Mouse (Mus musculus) lung, postnatal 36 days (tissue): ENCODE results near the gene Kctd7.
A peak's percentile ranks its signal among the peaks of the same experiment; 100 is the strongest.

Experiments used
- DNase-seq: peaks from one replicate; pipeline ENCODE4 v3.0.0; 2022; ENCODE audit warnings: mixed read lengths

Gene Kctd7

GRCm38 (mm10) chr5:130144334-130145312, at the start of gene Kctd7:
Gene Kctd7 (plus strand): TSS chr5:130144861.
- DNase-seq: peak; percentile 98

- peak; percentile 42 for DNase-seq
These were observed 47.9 kb upstream of the Kctd7 start for GRCm38 (mm10) chr5:130096754-130097153.

GRCm38 (mm10) chr5:130097837-130098236, 46.8 kb upstream of the Kctd7 start:
- DNase-seq: no peak

GRCm38 (mm10) chr5:130101724-130102123, 42.9 kb upstream of the Kctd7 start:
- no peak for DNase-seq

GRCm38 (mm10) chr5:130109348-130109747, 35.3 kb upstream of the Kctd7 start:
- no peak for DNase-seq

GRCm38 (mm10) chr5:130110632-130111464, 33.8 kb upstream of the Kctd7 start:
- DNase-seq: no peak

GRCm38 (mm10) chr5:130112653-130113052, 32.0 kb upstream of the Kctd7 start:
- DNase-seq: no peak

GRCm38 (mm10) chr5:130116116-130116515, 28.5 kb upstream of the Kctd7 start:
- no peak for DNase-seq

GRCm38 (mm10) chr5:130116857-130117256, 27.8 kb upstream of the Kctd7 start:
- DNase-seq: no peak

GRCm38 (mm10) chr5:130117932-130118331, 26.7 kb upstream of the Kctd7 start:
- DNase-seq: no peak

- no peak for DNase-seq
These were observed 25.4 kb upstream of the Kctd7 start for GRCm38 (mm10) chr5:130119236-130119635.

- no peak for DNase-seq
These were observed 24.5 kb upstream of the Kctd7 start for GRCm38 (mm10) chr5:130120070-130120736.

- peak; percentile 30 for DNase-seq
These were observed 23.8 kb upstream of the Kctd7 start for GRCm38 (mm10) chr5:130120904-130121303.

- no peak for DNase-seq
These were observed 22.3 kb upstream of the Kctd7 start for GRCm38 (mm10) chr5:130122355-130122754.

GRCm38 (mm10) chr5:130124271-130124670, 20.4 kb upstream of the Kctd7 start:
- no peak for DNase-seq

GRCm38 (mm10) chr5:130128686-130129523, 15.8 kb upstream of the Kctd7 start:
- DNase-seq: no peak

GRCm38 (mm10) chr5:130129524-130129793, 15.2 kb upstream of the Kctd7 start:
- DNase-seq: no peak

GRCm38 (mm10) chr5:130136597-130136996, 8.1 kb upstream of the Kctd7 start:
- no peak for DNase-seq

- peak; percentile 92 for DNase-seq
These were observed 5.3 kb upstream of the Kctd7 start for GRCm38 (mm10) chr5:130139393-130139792.

- no peak for DNase-seq
These were observed 3.5 kb upstream of the Kctd7 start for GRCm38 (mm10) chr5:130141138-130141537.

- peak; percentile 18 for DNase-seq
These were observed 2.6 kb upstream of the Kctd7 start for GRCm38 (mm10) chr5:130142041-130142440.

- no peak for DNase-seq
These were observed 1.6 kb upstream of the Kctd7 start for GRCm38 (mm10) chr5:130143101-130143500.
